Mouse (Mus musculus): Measurements from ENCODE around the gene S100a2. TPM values are rescaled to one million over a fixed set of nuclear protein-coding genes. Genes with fewer than 3 reads are reported as not detected.

S100a2 gene
- polyA plus RNA-seq, 1 experiment: not detected

GRCm38 (mm10) chr3:90626266-90627021 lies 36.4 kb downstream of the S100a2 start:
- H3K27ac ChIP-seq (ENCODE audit: insufficient read depth, low read depth, low read length): no peak overlapping the region
- no peaks in the 10 kb centered on the region for H3K27me3 ChIP-seq (replicated peaks; ENCODE audit: control insufficient read depth, insufficient read depth, low read length)
- H3K4me1 ChIP-seq (ENCODE audit: control insufficient read depth, insufficient read depth, low read length): no peaks in the 10 kb centered on the region
- WGBS: 67% methylated on average over 9 of the region's 9 CpGs
- DNase-seq: no peak
- no peaks in the 10 kb centered on the region for H3K36me3 ChIP-seq (ENCODE audit: control insufficient read depth, insufficient read depth, low read length)
- H3K4me3 ChIP-seq (ENCODE audit: insufficient read depth, low read depth, low read length): no peak overlapping the region
- no peak for TF ChIP-seq POLR2A (IDR thresholded peaks at IDR 0.05; ENCODE audit: low read depth, low read length)
- no peak for TF ChIP-seq CTCF (conservative IDR thresholded peaks at IDR 0.05; ENCODE audit: insufficient read depth, insufficient read length, low read depth, low read length)

- no peak overlapping the region for H3K27ac ChIP-seq (ENCODE audit: insufficient read depth, low read depth, low read length)
- H3K36me3 ChIP-seq (ENCODE audit: control insufficient read depth, insufficient read depth, low read length): no peaks in the 10 kb centered on the region
- TF ChIP-seq CTCF (conservative IDR thresholded peaks at IDR 0.05; ENCODE audit: insufficient read depth, insufficient read length, low read depth, low read length) (no peak), POLR2A (IDR thresholded peaks at IDR 0.05; ENCODE audit: low read depth, low read length) (no peak)
- no peaks in the 10 kb centered on the region for H3K27me3 ChIP-seq (replicated peaks; ENCODE audit: control insufficient read depth, insufficient read depth, low read length)
- DNase-seq: no peak
- 93% methylated on average over 5 of the region's 5 CpGs for WGBS
- H3K4me3 ChIP-seq (ENCODE audit: insufficient read depth, low read depth, low read length): no peak overlapping the region
- H3K4me1 ChIP-seq (ENCODE audit: control insufficient read depth, insufficient read depth, low read length): no peaks in the 10 kb centered on the region
Observed at GRCm38 (mm10) chr3:90627366-90627765, 37.3 kb downstream of the S100a2 start.

DNA sequence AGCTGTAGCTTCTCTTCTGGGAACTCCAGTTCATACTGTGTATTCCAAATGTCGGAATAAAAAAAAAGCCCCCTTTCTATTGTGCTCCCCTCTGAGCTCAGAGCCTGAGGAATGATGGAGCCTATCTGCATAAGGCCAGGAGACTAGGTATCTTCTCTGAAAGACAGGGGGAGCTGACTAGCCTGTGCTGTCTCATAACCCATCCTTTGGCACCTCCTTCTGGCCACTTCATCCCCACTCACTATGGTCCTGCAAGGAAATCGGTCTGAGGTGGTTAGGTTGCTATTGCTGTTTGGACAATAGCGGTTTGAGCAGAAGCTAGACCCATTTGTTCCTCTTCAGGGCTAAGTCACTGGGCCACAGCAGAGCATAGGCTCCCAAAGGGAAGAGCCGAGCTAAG lies 37.8 kb downstream of the S100a2 start:
- Histone ChIP-seq H3K4me1 (ENCODE audit: control insufficient read depth, insufficient read depth, low read length) (no peaks in the 10 kb centered on the region), H3K27ac (ENCODE audit: insufficient read depth, low read depth, low read length) (no peak overlapping the region), H3K4me3 (ENCODE audit: insufficient read depth, low read depth, low read length) (no peak overlapping the region), H3K36me3 (ENCODE audit: control insufficient read depth, insufficient read depth, low read length) (no peaks in the 10 kb centered on the region), H3K27me3 (replicated peaks; ENCODE audit: control insufficient read depth, insufficient read depth, low read length) (no peaks in the 10 kb centered on the region)
- TF ChIP-seq POLR2A (IDR thresholded peaks at IDR 0.05; ENCODE audit: low read depth, low read length): no peak
- TF ChIP-seq CTCF (conservative IDR thresholded peaks at IDR 0.05; ENCODE audit: insufficient read depth, insufficient read length, low read depth, low read length): peak; percentile 60
- 66% methylated on average over 4 of the region's 4 CpGs for WGBS
- no peak for DNase-seq

GRCm38 (mm10) chr3:90629298-90629697 lies 39.3 kb downstream of the S100a2 start:
- WGBS: 81% methylated on average over 2 of the region's 2 CpGs
- H3K27ac ChIP-seq (ENCODE audit: insufficient read depth, low read depth, low read length): no peak overlapping the region
- no peak for TF ChIP-seq CTCF (conservative IDR thresholded peaks at IDR 0.05; ENCODE audit: insufficient read depth, insufficient read length, low read depth, low read length)
- no peak for TF ChIP-seq POLR2A (IDR thresholded peaks at IDR 0.05; ENCODE audit: low read depth, low read length)

DNA sequence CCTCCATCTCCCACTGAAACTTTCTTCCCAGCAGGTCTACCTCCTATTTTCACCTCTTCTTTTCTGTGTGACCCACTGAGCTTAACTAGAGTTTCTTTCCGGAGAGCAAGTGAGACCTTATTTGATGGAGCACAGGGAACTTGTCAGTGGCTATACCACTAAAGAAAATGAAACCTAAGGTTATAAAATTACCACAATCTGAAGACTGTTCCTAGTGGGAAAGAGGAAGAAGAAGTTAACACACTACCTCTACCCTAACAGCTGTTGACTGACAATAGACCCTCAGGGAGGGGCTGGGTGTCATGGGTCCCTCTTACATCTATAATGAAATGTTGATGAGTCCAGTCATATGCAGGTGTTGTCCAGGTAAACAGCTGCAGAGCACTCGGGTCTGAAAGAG lies 41.9 kb downstream of the S100a2 start:
- H3K27ac ChIP-seq (ENCODE audit: insufficient read depth, low read depth, low read length): no peak overlapping the region
- no peak for DNase-seq
- 88% methylated on average over 2 of the region's 2 CpGs for WGBS
- H3K4me3 ChIP-seq (ENCODE audit: insufficient read depth, low read depth, low read length): no peak overlapping the region
- no peak for TF ChIP-seq POLR2A (IDR thresholded peaks at IDR 0.05; ENCODE audit: low read depth, low read length)
- no peak for TF ChIP-seq CTCF (conservative IDR thresholded peaks at IDR 0.05; ENCODE audit: insufficient read depth, insufficient read length, low read depth, low read length)
- H3K36me3 ChIP-seq (ENCODE audit: control insufficient read depth, insufficient read depth, low read length): no peaks in the 10 kb centered on the region
- H3K27me3 ChIP-seq (replicated peaks; ENCODE audit: control insufficient read depth, insufficient read depth, low read length): no peaks in the 10 kb centered on the region
- no peaks in the 10 kb centered on the region for H3K4me1 ChIP-seq (ENCODE audit: control insufficient read depth, insufficient read depth, low read length)

More at GRCm38 (mm10) chr3:90629298-90629697, 39.3 kb downstream of the S100a2 start:
- Histone ChIP-seq H3K4me1 (ENCODE audit: control insufficient read depth, insufficient read depth, low read length) (no peaks in the 10 kb centered on the region), H3K27me3 (replicated peaks; ENCODE audit: control insufficient read depth, insufficient read depth, low read length) (no peaks in the 10 kb centered on the region), H3K36me3 (ENCODE audit: control insufficient read depth, insufficient read depth, low read length) (no peaks in the 10 kb centered on the region), H3K4me3 (ENCODE audit: insufficient read depth, low read depth, low read length) (no peak overlapping the region)
- no peak for DNase-seq

DNA sequence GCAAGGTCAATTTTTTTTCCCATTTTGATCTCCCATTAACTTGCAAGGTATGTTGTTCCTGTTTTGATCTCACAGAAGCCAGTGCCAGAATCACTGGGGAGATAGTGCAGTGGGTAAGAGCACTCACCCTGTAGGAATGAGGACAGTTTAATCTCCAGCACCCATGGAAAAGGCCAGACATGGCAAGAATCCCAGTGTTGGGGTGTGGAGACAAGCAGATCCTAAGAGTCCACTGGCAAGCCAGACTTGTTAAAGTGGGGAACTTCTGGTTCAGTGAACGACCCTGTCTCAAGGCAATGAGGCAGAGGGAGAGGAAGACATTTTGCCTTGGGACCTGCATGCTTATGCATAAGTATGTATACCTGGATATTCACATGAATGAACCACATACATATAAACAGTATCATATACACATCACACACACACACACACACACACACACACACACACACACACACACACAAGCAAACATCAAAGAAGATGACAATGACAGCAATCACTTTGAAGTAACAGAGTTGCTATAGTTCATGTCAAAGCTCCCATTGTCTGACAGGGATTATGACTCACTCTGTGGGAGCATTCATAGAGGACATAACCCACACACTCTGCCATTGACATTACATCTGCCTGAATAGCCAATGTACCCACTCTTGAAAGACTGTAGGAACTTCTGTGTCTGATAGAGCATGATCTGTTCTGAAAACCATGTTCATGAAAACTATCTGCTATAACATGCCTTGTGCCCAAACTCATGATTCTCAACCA lies 48.6 kb downstream of the S100a2 start:
- TF ChIP-seq POLR2A (IDR thresholded peaks at IDR 0.05; ENCODE audit: low read depth, low read length) (no peak), CTCF (conservative IDR thresholded peaks at IDR 0.05; ENCODE audit: insufficient read depth, insufficient read length, low read depth, low read length) (no peak)
- WGBS: 81% methylated on average over 1 of the region's 1 CpGs
- Histone ChIP-seq H3K4me3 (ENCODE audit: insufficient read depth, low read depth, low read length) (no peak overlapping the region), H3K4me1 (ENCODE audit: control insufficient read depth, insufficient read depth, low read length) (no peaks in the 10 kb centered on the region), H3K36me3 (ENCODE audit: control insufficient read depth, insufficient read depth, low read length) (no peaks in the 10 kb centered on the region), H3K27ac (ENCODE audit: insufficient read depth, low read depth, low read length) (no peak overlapping the region), H3K27me3 (replicated peaks; ENCODE audit: control insufficient read depth, insufficient read depth, low read length) (no peaks in the 10 kb centered on the region)
- no peak for DNase-seq

DNA sequence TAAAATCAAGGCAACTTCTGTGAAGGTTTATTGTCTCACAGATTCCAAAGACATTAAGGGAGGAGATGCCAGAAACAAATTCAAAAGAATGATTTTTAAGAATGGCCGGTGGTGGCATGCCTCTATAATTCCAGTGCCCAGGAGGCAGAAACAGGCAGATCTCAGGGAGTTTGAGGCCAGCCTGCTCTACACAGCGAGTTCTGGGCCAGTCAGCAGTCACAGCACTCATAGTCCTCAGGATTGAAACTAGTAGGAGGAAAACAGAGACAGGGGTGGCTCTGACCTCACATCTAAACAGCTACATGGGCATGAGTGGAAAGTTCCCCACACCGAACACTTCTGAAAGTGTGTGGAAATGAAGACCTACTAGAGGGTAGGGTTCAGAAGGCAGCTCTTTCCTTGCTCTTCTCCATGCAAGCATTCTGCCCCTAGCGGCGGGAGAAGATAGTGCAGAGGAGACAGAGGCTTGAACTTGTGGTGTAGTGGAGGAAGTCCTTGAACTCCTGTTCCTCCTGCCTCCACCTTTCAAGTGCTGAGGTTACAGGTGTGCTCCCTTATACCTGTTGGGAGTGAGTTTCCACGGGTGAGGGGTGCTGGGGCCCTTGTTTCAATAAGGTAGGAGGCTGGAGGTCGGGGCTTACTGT lies 49.6 kb downstream of the S100a2 start:
- H3K4me1 ChIP-seq (ENCODE audit: control insufficient read depth, insufficient read depth, low read length): no peaks in the 10 kb centered on the region
- H3K4me3 ChIP-seq (ENCODE audit: insufficient read depth, low read depth, low read length): no peak overlapping the region
- H3K27me3 ChIP-seq (replicated peaks; ENCODE audit: control insufficient read depth, insufficient read depth, low read length): no peaks in the 10 kb centered on the region
- peak; percentile 16 for DNase-seq
- TF ChIP-seq POLR2A (IDR thresholded peaks at IDR 0.05; ENCODE audit: low read depth, low read length): no peak
- peak; percentile 67 for TF ChIP-seq CTCF (conservative IDR thresholded peaks at IDR 0.05; ENCODE audit: insufficient read depth, insufficient read length, low read depth, low read length)
- no peaks in the 10 kb centered on the region for H3K36me3 ChIP-seq (ENCODE audit: control insufficient read depth, insufficient read depth, low read length)
- H3K27ac ChIP-seq (ENCODE audit: insufficient read depth, low read depth, low read length): no peak overlapping the region
- 59% methylated on average over 7 of the region's 7 CpGs for WGBS
